Mouse (Mus musculus): ENCODE results near the gene Rbfox3. TPM values are rescaled to one million over a fixed set of nuclear protein-coding genes. Genes with fewer than 3 reads are reported as not detected.

The Rbfox3 gene
- total and polyA plus RNA-seq, 3 experiments: 0.16 TPM; not detected in 2

DNA sequence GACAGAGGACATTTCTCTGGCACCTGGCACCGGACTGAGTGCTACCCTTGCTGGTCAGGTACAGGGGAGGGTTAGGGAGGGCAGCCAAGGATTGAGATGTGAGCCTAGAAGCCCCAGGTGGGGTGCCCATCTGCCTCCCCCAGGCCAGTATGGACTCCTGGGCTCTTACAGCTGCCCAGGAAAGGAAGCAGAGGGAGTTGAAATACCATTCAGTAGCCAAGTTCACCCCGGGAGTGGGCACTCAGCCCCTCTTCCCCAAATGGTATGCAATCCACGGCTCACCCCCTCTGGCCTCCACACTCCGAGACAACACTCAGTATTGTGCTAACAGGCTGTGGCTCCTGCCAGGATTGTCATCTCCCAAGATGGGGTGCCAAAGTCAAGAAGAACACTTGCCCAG, 74.5 kb downstream of the Rbfox3 start:
- ATAC-seq (ENCODE audit: extremely low read depth, insufficient number of reproducible peaks, low FRiP score, poor library complexity, severe bottlenecking) (no peak), DNase-seq (ENCODE audit: low spot score) (no peak)
- no peak overlapping the region for H3K4me3 ChIP-seq (ENCODE audit: low read depth, low read length)
- H3K4me1 ChIP-seq (ENCODE audit: insufficient read depth, low read depth, low read length): no peaks in the 10 kb centered on the region
- TF ChIP-seq TAL1 (conservative IDR thresholded peaks at IDR 0.05; ENCODE audit: low read depth, low read length): no peak
- TF ChIP-seq CTCF (IDR thresholded peaks at IDR 0.05; ENCODE audit: low read depth, low read length): no peak
- TF ChIP-seq POLR2AphosphoS5 (IDR thresholded peaks at IDR 0.05; ENCODE audit: insufficient replicate concordance, low read depth, low read length): no peak
- TF ChIP-seq GATA2 (IDR thresholded peaks at IDR 0.05; ENCODE audit: borderline replicate concordance, low read depth, low read length): no peak
- no peak for TF ChIP-seq GATA1 (IDR thresholded peaks at IDR 0.05; ENCODE audit: borderline replicate concordance, low read length)
- no peaks in the 10 kb centered on the region for H3K27me3 ChIP-seq (ENCODE audit: insufficient read depth, low read length)
- peaks cover 97% of the 10 kb centered on the region for H3K9me3 ChIP-seq (replicated peaks)
- H3K36me3 ChIP-seq (replicated peaks): no peaks in the 10 kb centered on the region

GRCm38 (mm10) chr11:118832793-118833481, 78.5 kb downstream of the Rbfox3 start:
- TF ChIP-seq GATA1 (IDR thresholded peaks at IDR 0.05; ENCODE audit: borderline replicate concordance, low read length) (no peak), TAL1 (conservative IDR thresholded peaks at IDR 0.05; ENCODE audit: low read depth, low read length) (no peak), POLR2AphosphoS5 (IDR thresholded peaks at IDR 0.05; ENCODE audit: insufficient replicate concordance, low read depth, low read length) (no peak), CTCF (IDR thresholded peaks at IDR 0.05; ENCODE audit: low read depth, low read length) (no peak), GATA2 (IDR thresholded peaks at IDR 0.05; ENCODE audit: borderline replicate concordance, low read depth, low read length) (no peak)
- Histone ChIP-seq H3K4me3 (ENCODE audit: low read depth, low read length) (no peak overlapping the region), H3K36me3 (replicated peaks) (no peaks in the 10 kb centered on the region), H3K27me3 (ENCODE audit: insufficient read depth, low read length) (no peaks in the 10 kb centered on the region), H3K4me1 (ENCODE audit: insufficient read depth, low read depth, low read length) (no peaks in the 10 kb centered on the region), H3K9me3 (replicated peaks) (peaks cover 92% of the 10 kb centered on the region)
- ATAC-seq (ENCODE audit: extremely low read depth, insufficient number of reproducible peaks, low FRiP score, poor library complexity, severe bottlenecking) (no peak), DNase-seq (ENCODE audit: low spot score) (no peak)

DNA sequence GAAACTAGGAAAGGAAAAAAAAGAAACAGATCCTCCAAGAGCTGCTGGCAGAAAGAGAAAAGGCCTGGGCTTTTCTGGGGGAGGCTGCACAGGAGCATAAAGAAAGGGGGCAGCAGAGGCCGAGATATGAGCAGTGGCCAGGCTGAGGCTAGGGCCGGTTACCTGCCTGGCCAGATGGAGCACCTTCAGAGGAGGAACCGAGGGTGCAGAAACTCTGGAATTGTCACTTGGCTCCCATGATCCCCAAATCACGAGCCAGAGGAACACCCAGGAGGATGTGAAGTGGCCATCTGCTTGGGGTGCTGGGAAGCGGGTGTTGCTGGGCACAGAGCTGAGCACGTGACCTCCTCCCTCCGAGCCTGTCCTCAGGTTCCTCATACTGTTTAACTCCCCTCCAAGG, 79.7 kb downstream of the Rbfox3 start:
- no peaks in the 10 kb centered on the region for H3K27me3 ChIP-seq (ENCODE audit: insufficient read depth, low read length)
- peaks cover 91% of the 10 kb centered on the region for H3K9me3 ChIP-seq (replicated peaks)
- ATAC-seq (ENCODE audit: extremely low read depth, insufficient number of reproducible peaks, low FRiP score, poor library complexity, severe bottlenecking): no peak
- no peak for DNase-seq (ENCODE audit: low spot score)
- no peaks in the 10 kb centered on the region for H3K36me3 ChIP-seq (replicated peaks)
- no peak overlapping the region for H3K4me3 ChIP-seq (ENCODE audit: low read depth, low read length)
- no peak for TF ChIP-seq POLR2AphosphoS5 (IDR thresholded peaks at IDR 0.05; ENCODE audit: insufficient replicate concordance, low read depth, low read length)
- TF ChIP-seq GATA1 (IDR thresholded peaks at IDR 0.05; ENCODE audit: borderline replicate concordance, low read length): no peak
- TF ChIP-seq GATA2 (IDR thresholded peaks at IDR 0.05; ENCODE audit: borderline replicate concordance, low read depth, low read length): no peak
- TF ChIP-seq CTCF (IDR thresholded peaks at IDR 0.05; ENCODE audit: low read depth, low read length): no peak
- no peaks in the 10 kb centered on the region for H3K4me1 ChIP-seq (ENCODE audit: insufficient read depth, low read depth, low read length)

GRCm38 (mm10) chr11:118825280-118826094, 85.9 kb downstream of the Rbfox3 start:
- H3K4me1 ChIP-seq (ENCODE audit: insufficient read depth, low read depth, low read length): no peaks in the 10 kb centered on the region
- no peaks in the 10 kb centered on the region for H3K36me3 ChIP-seq (replicated peaks)
- ATAC-seq (ENCODE audit: extremely low read depth, insufficient number of reproducible peaks, low FRiP score, poor library complexity, severe bottlenecking): no peak
- no peaks in the 10 kb centered on the region for H3K27me3 ChIP-seq (ENCODE audit: insufficient read depth, low read length)
- peaks cover 92% of the 10 kb centered on the region for H3K9me3 ChIP-seq (replicated peaks)
- DNase-seq (ENCODE audit: low spot score): no peak
- TF ChIP-seq CTCF (IDR thresholded peaks at IDR 0.05; ENCODE audit: low read depth, low read length) (no peak), POLR2AphosphoS5 (IDR thresholded peaks at IDR 0.05; ENCODE audit: insufficient replicate concordance, low read depth, low read length) (no peak), TAL1 (conservative IDR thresholded peaks at IDR 0.05; ENCODE audit: low read depth, low read length) (no peak), GATA1 (IDR thresholded peaks at IDR 0.05; ENCODE audit: borderline replicate concordance, low read length) (no peak), GATA2 (IDR thresholded peaks at IDR 0.05; ENCODE audit: borderline replicate concordance, low read depth, low read length) (no peak)
- H3K4me3 ChIP-seq (ENCODE audit: low read depth, low read length): no peak overlapping the region

DNA sequence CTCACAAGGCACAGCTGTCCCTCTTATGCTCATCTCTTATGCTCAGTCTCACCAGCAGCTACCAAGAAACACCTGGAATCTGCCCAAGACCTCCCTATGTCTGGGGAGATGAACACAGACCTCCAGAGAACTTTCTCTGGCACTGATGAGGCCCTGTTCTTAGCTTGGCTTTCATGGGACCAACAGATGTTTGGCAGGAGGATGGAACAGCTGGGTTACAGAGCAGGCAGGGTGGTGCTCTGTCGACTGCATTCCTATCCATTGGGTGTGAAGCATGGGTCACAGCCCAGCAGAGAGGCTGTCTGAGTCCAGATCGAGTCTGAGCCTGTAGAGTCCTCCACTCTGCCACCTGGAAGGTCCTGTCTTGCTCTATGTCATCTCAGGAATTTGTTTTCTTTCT, 90.0 kb downstream of the Rbfox3 start:
- ATAC-seq (ENCODE audit: extremely low read depth, insufficient number of reproducible peaks, low FRiP score, poor library complexity, severe bottlenecking): no peak
- Histone ChIP-seq H3K27me3 (ENCODE audit: insufficient read depth, low read length) (no peaks in the 10 kb centered on the region), H3K36me3 (replicated peaks) (no peaks in the 10 kb centered on the region), H3K4me3 (ENCODE audit: low read depth, low read length) (no peak overlapping the region), H3K9me3 (replicated peaks) (peaks cover 91% of the 10 kb centered on the region), H3K4me1 (ENCODE audit: insufficient read depth, low read depth, low read length) (no peaks in the 10 kb centered on the region)
- no peak for TF ChIP-seq GATA1 (IDR thresholded peaks at IDR 0.05; ENCODE audit: borderline replicate concordance, low read length)
- no peak for TF ChIP-seq TAL1 (conservative IDR thresholded peaks at IDR 0.05; ENCODE audit: low read depth, low read length)
- no peak for TF ChIP-seq CTCF (IDR thresholded peaks at IDR 0.05; ENCODE audit: low read depth, low read length)
- no peak for TF ChIP-seq POLR2AphosphoS5 (IDR thresholded peaks at IDR 0.05; ENCODE audit: insufficient replicate concordance, low read depth, low read length)
- no peak for TF ChIP-seq GATA2 (IDR thresholded peaks at IDR 0.05; ENCODE audit: borderline replicate concordance, low read depth, low read length)
- no peak for DNase-seq (ENCODE audit: low spot score)

- DNase-seq (ENCODE audit: low spot score): no peak
- Histone ChIP-seq H3K36me3 (replicated peaks) (no peaks in the 10 kb centered on the region), H3K4me1 (ENCODE audit: insufficient read depth, low read depth, low read length) (no peaks in the 10 kb centered on the region), H3K27me3 (ENCODE audit: insufficient read depth, low read length) (no peaks in the 10 kb centered on the region), H3K4me3 (ENCODE audit: low read depth, low read length) (no peak overlapping the region), H3K9me3 (replicated peaks) (peaks cover 95% of the 10 kb centered on the region)
- TF ChIP-seq GATA1 (IDR thresholded peaks at IDR 0.05; ENCODE audit: borderline replicate concordance, low read length) (no peak), POLR2AphosphoS5 (IDR thresholded peaks at IDR 0.05; ENCODE audit: insufficient replicate concordance, low read depth, low read length) (no peak), GATA2 (IDR thresholded peaks at IDR 0.05; ENCODE audit: borderline replicate concordance, low read depth, low read length) (no peak), CTCF (IDR thresholded peaks at IDR 0.05; ENCODE audit: low read depth, low read length) (no peak), TAL1 (conservative IDR thresholded peaks at IDR 0.05; ENCODE audit: low read depth, low read length) (no peak)
- ATAC-seq (ENCODE audit: extremely low read depth, insufficient number of reproducible peaks, low FRiP score, poor library complexity, severe bottlenecking): no peak
Measured at GRCm38 (mm10) chr11:118818528-118818927, 92.9 kb downstream of the Rbfox3 start.

Measured in G1E (cell line).